Mouse (Mus musculus) forebrain, embryonic 14.5 days (tissue): ENCODE results near the gene S100a13. TPM values are rescaled to one million over a fixed set of nuclear protein-coding genes. Genes with fewer than 3 reads are reported as not detected.

Experiments used
- ATAC-seq: fragments of 200-750 bp; cut with Nextera tagmentation; 2 replicates; pipeline ENCODE4 v1.8.0; 2017; ENCODE audit warnings: mild to moderate bottlenecking, moderate library complexity
- DNase-seq: peaks from one replicate; pipeline ENCODE4 v3.0.0-alpha.2; 2015; ENCODE audit warnings: low spot score
- H3K27ac ChIP-seq: fragments of 300-500 bp; sonication (generic); 2 replicates; pipeline ENCODE4 v1.5.1; 2014; ENCODE audit warnings: low read depth, mild to moderate bottlenecking, control low read depth, low read length, moderate library complexity
- H3K27me3 ChIP-seq: fragments of 300-500 bp; sonication (generic); replicated peaks from 2 replicates; pipeline ENCODE4 v1.6.1; 2014; ENCODE audit warnings: low read length, control low read depth, mixed read lengths; ENCODE audit not compliant: control insufficient read depth, insufficient read depth
- H3K36me3 ChIP-seq: fragments of 300-500 bp; sonication (generic); 2 replicates; pipeline ENCODE4 v1.6.1; 2014; ENCODE audit warnings: low read length, control low read depth; ENCODE audit not compliant: control insufficient read depth, insufficient read depth
- H3K4me1 ChIP-seq: fragments of 300-500 bp; sonication (generic); 2 replicates; pipeline ENCODE4 v1.6.1; 2014; ENCODE audit warnings: antibody characterized with exemption, low read length, control low read depth; ENCODE audit not compliant: control insufficient read depth, insufficient read depth
- H3K4me2 ChIP-seq: fragments of 300-500 bp; sonication (generic); 2 replicates; pipeline ENCODE4 v1.6.1; 2014; ENCODE audit warnings: mild to moderate bottlenecking, control low read depth, low read length
- H3K4me3 ChIP-seq: fragments of 300-500 bp; sonication (generic); 2 replicates; pipeline ENCODE4 v1.5.1; 2014; ENCODE audit warnings: low read depth, low read length, control low read depth
- H3K9ac ChIP-seq: fragments of 300-500 bp; sonication (generic); 2 replicates; pipeline ENCODE4 v1.6.1; 2014; ENCODE audit warnings: mild to moderate bottlenecking, low read length, control low read depth, moderate library complexity
- H3K9me3 ChIP-seq: fragments of 300-500 bp; sonication (generic); replicated peaks from 2 replicates; pipeline ENCODE4 v1.6.1; 2016; ENCODE audit warnings: low read length, control low read depth, mixed read lengths; ENCODE audit not compliant: control insufficient read depth
- WGBS: fragments of 180-500 bp; shearing (Covaris S2); extraction: QIAGEN DNeasy Blood & Tissue Kit; methylation state at CpG from one replicate; pipeline ENCODE4 v1.1.7; 2014; 5-methylcytosine and 5-hydroxymethylcytosine counted together
- polyA plus RNA-seq: library from polyadenylated mRNA; unstranded; fragments of >200 nt; fragmentation: Nextera tagmentation; extraction: Ambion mirVana; gene quantifications from 2 replicates; pipeline ENCODE4 v1.2.1, GENCODE M21; 2014

Gene S100a13
- polyA plus RNA-seq, 1 experiment from 2014 or later, result 11.1 TPM

GRCm38 (mm10) chr3:90497597-90497996, 16.6 kb upstream of the S100a13 start:
- Histone ChIP-seq H3K27ac (no peak overlapping the region), H3K36me3 (peaks cover 66% of the 10 kb centered on the region), H3K9me3 (no peaks in the 10 kb centered on the region), H3K4me2 (no peak overlapping the region), H3K9ac (no peak overlapping the region), H3K27me3 (no peaks in the 10 kb centered on the region), H3K4me1 (no peaks in the 10 kb centered on the region), H3K4me3 (no peak overlapping the region)
- DNase-seq, result no peak
- ATAC-seq, result no peak

- H3K4me2 ChIP-seq, result no peak overlapping the region
Observed at GRCm38 (mm10) chr3:90503444-90503843, 10.8 kb upstream of the S100a13 start.

GRCm38 (mm10) chr3:90505216-90505615, 9.0 kb upstream of the S100a13 start:
- Histone ChIP-seq H3K4me1 (peaks cover 11% of the 10 kb centered on the region), H3K4me3 (no peak overlapping the region), H3K27me3 (no peaks in the 10 kb centered on the region), H3K27ac (no peak overlapping the region), H3K9me3 (no peaks in the 10 kb centered on the region), H3K36me3 (peaks cover 72% of the 10 kb centered on the region), H3K9ac (no peak overlapping the region), H3K4me2 (no peak overlapping the region)
- WGBS, result 90% methylated on average over 5 of the region's 5 CpGs
- ATAC-seq (no peak), DNase-seq (no peak)

More at GRCm38 (mm10) chr3:90503444-90503843, 10.8 kb upstream of the S100a13 start:
- Histone ChIP-seq H3K36me3 (peaks cover 89% of the 10 kb centered on the region), H3K9me3 (no peaks in the 10 kb centered on the region), H3K4me3 (no peak overlapping the region), H3K4me1 (peaks cover 11% of the 10 kb centered on the region), H3K27me3 (no peaks in the 10 kb centered on the region), H3K9ac (no peak overlapping the region), H3K27ac (no peak overlapping the region)
- no peak for DNase-seq
- no peak for ATAC-seq
- WGBS, result 75% methylated on average over 4 of the region's 4 CpGs

GRCm38 (mm10) chr3:90506362-90506761, 7.9 kb upstream of the S100a13 start:
- Histone ChIP-seq H3K36me3 (peaks cover 64% of the 10 kb centered on the region), H3K4me3 (no peak overlapping the region), H3K9ac (no peak overlapping the region), H3K27me3 (no peaks in the 10 kb centered on the region), H3K27ac (no peak overlapping the region), H3K4me2 (no peak overlapping the region), H3K9me3 (no peaks in the 10 kb centered on the region), H3K4me1 (peaks cover 11% of the 10 kb centered on the region)
- ATAC-seq, result no peak
- WGBS, result 94% methylated on average over 3 of the region's 3 CpGs
- DNase-seq, result no peak

- DNase-seq (no peak), ATAC-seq (no peak; the same call in 1 of the 2 replicates)
- H3K4me1 ChIP-seq, result peaks cover 11% of the 10 kb centered on the region
- WGBS, result 1% methylated on average over 20 of the region's 20 CpGs
- H3K4me3 ChIP-seq, result peak overlapping the region; percentile 93
- peak overlapping the region; percentile 99 for H3K9ac ChIP-seq
- H3K9me3 ChIP-seq, result no peaks in the 10 kb centered on the region
- H3K27me3 ChIP-seq, result peaks cover 2% of the 10 kb centered on the region; the same call in 1 of the 2 replicates
- H3K27ac ChIP-seq, result peak overlapping the region; percentile 92; the same call in 1 of the 2 replicates
- H3K36me3 ChIP-seq, result peaks cover 44% of the 10 kb centered on the region
- peak overlapping the region; percentile 83 for H3K4me2 ChIP-seq
Observed at GRCm38 (mm10) chr3:90508287-90508949, 5.8 kb upstream of the S100a13 start.

GRCm38 (mm10) chr3:90508950-90509746, 5.1 kb upstream of the S100a13 start, which contains the start of gene Chtop:
Chtop (minus strand) TSS chr3:90509498.
- H3K9ac ChIP-seq, result peak within 1 kb of the TSS; percentile 99
- peaks cover 11% of the 10 kb centered on the region for H3K4me1 ChIP-seq
- H3K4me3 ChIP-seq, result peak within 1 kb of the TSS; percentile 93
- H3K9me3 ChIP-seq, result no peaks in the 10 kb centered on the region
- WGBS, result under 1% methylated on average over 65 of the region's 66 CpGs
- DNase-seq, result peak; percentile 100
- peaks cover 36% of the 10 kb centered on the region for H3K36me3 ChIP-seq
- H3K27ac ChIP-seq, result peak within 1 kb of the TSS; percentile 92
- ATAC-seq, result peak; percentile 95
- peaks cover 9% of the 10 kb centered on the region; the same call in 1 of the 2 replicates for H3K27me3 ChIP-seq
- H3K4me2 ChIP-seq, result peak within 1 kb of the TSS; percentile 83

- ATAC-seq, result peak; percentile 32
- H3K27ac ChIP-seq, result peak overlapping the region; percentile 48; the same call in 1 of the 2 replicates
- WGBS, result 12% methylated on average over 2 of the region's 2 CpGs
- H3K4me1 ChIP-seq, result peaks cover 11% of the 10 kb centered on the region
- peaks cover 9% of the 10 kb centered on the region; the same call in 1 of the 2 replicates for H3K27me3 ChIP-seq
- H3K9ac ChIP-seq, result peak overlapping the region; percentile 32; the same call in 1 of the 2 replicates
- peak overlapping the region; percentile 93 for H3K4me3 ChIP-seq
- H3K9me3 ChIP-seq, result no peaks in the 10 kb centered on the region
- no peak for DNase-seq
- peak overlapping the region; percentile 41 for H3K4me2 ChIP-seq
- peaks cover 30% of the 10 kb centered on the region for H3K36me3 ChIP-seq
Observed at GRCm38 (mm10) chr3:90509747-90510123, 4.5 kb upstream of the S100a13 start.

- H3K4me3 ChIP-seq, result no peak overlapping the region
- H3K36me3 ChIP-seq, result peaks cover 5% of the 10 kb centered on the region
- peaks cover 14% of the 10 kb centered on the region for H3K4me1 ChIP-seq
- ATAC-seq, result no peak
- no peak overlapping the region for H3K9ac ChIP-seq
- no peak overlapping the region for H3K27ac ChIP-seq
- H3K9me3 ChIP-seq, result no peaks in the 10 kb centered on the region
- peaks cover 9% of the 10 kb centered on the region; the same call in 1 of the 2 replicates for H3K27me3 ChIP-seq
- WGBS, result 91% methylated on average over 5 of the region's 5 CpGs
- no peak for DNase-seq
- no peak overlapping the region for H3K4me2 ChIP-seq
Observed at GRCm38 (mm10) chr3:90512276-90512675, 2.0 kb upstream of the S100a13 start.
